Mouse (Mus musculus): ENCODE results near the gene Hikeshi. TPM values are rescaled to one million over a fixed set of nuclear protein-coding genes. Genes with fewer than 3 reads are reported as not detected.

The Hikeshi gene
- polyA plus RNA-seq (2015; fragmentation: Nextera tagmentation; extraction: Ambion mirVana) = 90.0 and 111 TPM in 2 replicates

GRCm38 (mm10) chr7:89940571-89941463 is at the start of gene Hikeshi:
Gene Hikeshi (minus strand): TSS chr7:89941204.
- Histone ChIP-seq H3K4me1 (peaks cover 13% of the 10 kb centered on the region), H3K4me3 (peak within 1 kb of the TSS; percentile 74), H3K27ac (replicated peaks) (peak within 1 kb of the TSS; percentile 79), H3K4me2 (peak within 1 kb of the TSS; percentile 70), H3K27me3 (replicated peaks) (no peaks in the 10 kb centered on the region), H3K36me3 (no peaks in the 10 kb centered on the region), H3K9me3 (no peaks in the 10 kb centered on the region), H3K9ac (peak within 1 kb of the TSS; percentile 88)
- under 1% methylated on average over 45 of the region's 45 CpGs for WGBS
- ATAC-seq (ENCODE audit: extremely low read depth, insufficient number of reproducible peaks, low FRiP score, low TSS enrichment) = peak; percentile 95

DNA sequence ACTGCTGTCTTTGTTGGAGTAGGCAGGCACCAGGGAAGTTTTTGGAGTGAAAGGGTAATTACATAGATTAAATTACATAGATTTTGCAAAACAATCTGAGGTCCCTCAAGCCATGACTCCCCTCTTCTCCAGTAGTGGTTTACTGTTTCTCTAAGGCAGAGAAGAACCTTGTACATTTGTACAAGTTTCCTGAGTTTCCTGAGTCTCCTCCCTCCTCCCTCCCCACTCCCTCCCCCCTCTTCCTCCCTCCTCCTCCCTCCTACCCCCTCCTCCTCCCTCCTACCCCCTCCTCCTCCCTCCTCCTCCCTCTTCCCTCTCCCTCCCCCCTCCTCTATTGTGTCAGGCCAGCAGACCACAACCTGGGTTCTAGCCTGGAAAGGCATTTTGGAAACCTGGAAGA is 43.4 kb upstream of the Hikeshi start:
- Histone ChIP-seq H3K36me3 (no peaks in the 10 kb centered on the region), H3K4me3 (no peak overlapping the region), H3K9me3 (no peaks in the 10 kb centered on the region), H3K27me3 (replicated peaks) (no peaks in the 10 kb centered on the region), H3K4me1 (peaks cover 7% of the 10 kb centered on the region), H3K9ac (no peak overlapping the region), H3K27ac (replicated peaks) (no peak overlapping the region), H3K4me2 (no peak overlapping the region)
- ATAC-seq (ENCODE audit: extremely low read depth, insufficient number of reproducible peaks, low FRiP score, low TSS enrichment) = no peak

- H3K27me3 ChIP-seq (replicated peaks) = no peaks in the 10 kb centered on the region
- ATAC-seq (ENCODE audit: extremely low read depth, insufficient number of reproducible peaks, low FRiP score, low TSS enrichment) = no peak
- peaks cover 15% of the 10 kb centered on the region for H3K4me1 ChIP-seq
- H3K4me3 ChIP-seq = no peak overlapping the region
- no peaks in the 10 kb centered on the region for H3K9me3 ChIP-seq
- H3K4me2 ChIP-seq = no peak overlapping the region
- no peak overlapping the region for H3K27ac ChIP-seq (replicated peaks)
- H3K9ac ChIP-seq = no peak overlapping the region
- 86% methylated on average over 2 of the region's 2 CpGs for WGBS
- no peaks in the 10 kb centered on the region for H3K36me3 ChIP-seq
Measured at GRCm38 (mm10) chr7:89983441-89983840, 42.4 kb upstream of the Hikeshi start.

GRCm38 (mm10) chr7:89981557-89981956 is 40.6 kb upstream of the Hikeshi start:
- ATAC-seq (ENCODE audit: extremely low read depth, insufficient number of reproducible peaks, low FRiP score, low TSS enrichment) = no peak
- peak overlapping the region; percentile 84 for H3K4me2 ChIP-seq

GRCm38 (mm10) chr7:89980485-89981422 is 39.8 kb upstream of the Hikeshi start, which contains the start of gene Eed:
Gene Eed (minus strand): TSS chr7:89980983.
- H3K27ac ChIP-seq (replicated peaks) = peak within 1 kb of the TSS; percentile 99
- peak; percentile 83 for ATAC-seq (ENCODE audit: extremely low read depth, insufficient number of reproducible peaks, low FRiP score, low TSS enrichment)
- no peaks in the 10 kb centered on the region for H3K9me3 ChIP-seq
- peaks cover 20% of the 10 kb centered on the region for H3K4me1 ChIP-seq
- 0% methylated on average over 66 of the region's 87 CpGs for WGBS
- H3K27me3 ChIP-seq (replicated peaks) = no peaks in the 10 kb centered on the region
- peak within 1 kb of the TSS; percentile 93 for H3K9ac ChIP-seq
- H3K4me3 ChIP-seq = peak within 1 kb of the TSS; percentile 81
- H3K4me2 ChIP-seq = peak within 1 kb of the TSS; percentile 84
- peaks cover 13% of the 10 kb centered on the region for H3K36me3 ChIP-seq

More at GRCm38 (mm10) chr7:89981557-89981956, 40.6 kb upstream of the Hikeshi start:
- H3K36me3 ChIP-seq = peaks cover 6% of the 10 kb centered on the region
- H3K27me3 ChIP-seq (replicated peaks) = no peaks in the 10 kb centered on the region
- H3K4me1 ChIP-seq = peaks cover 20% of the 10 kb centered on the region
- H3K9me3 ChIP-seq = no peaks in the 10 kb centered on the region
- H3K4me3 ChIP-seq = peak overlapping the region; percentile 81
- H3K27ac ChIP-seq (replicated peaks) = peak overlapping the region; percentile 99
- H3K9ac ChIP-seq = peak overlapping the region; percentile 93
- WGBS = 13% methylated on average over 10 of the region's 10 CpGs

DNA sequence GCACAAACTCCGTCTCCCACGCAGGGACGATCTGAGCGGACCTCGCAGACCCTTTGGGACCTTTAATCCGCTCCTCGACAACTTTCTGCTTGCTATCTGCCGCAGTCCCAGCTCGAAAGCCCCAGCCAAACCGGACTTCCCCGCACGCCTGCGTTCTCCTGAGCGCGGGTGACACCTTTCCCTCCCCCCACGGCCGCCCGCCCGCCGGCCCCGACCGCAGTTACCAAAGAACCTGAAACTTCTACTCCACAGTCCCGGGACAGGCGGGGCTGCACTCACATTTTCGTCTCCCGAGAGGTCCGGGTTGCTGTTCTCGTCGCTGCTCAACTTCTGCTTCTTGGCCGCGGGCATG is 39.1 kb upstream of the Hikeshi start:
- peak overlapping the region; percentile 84 for H3K4me2 ChIP-seq

DNA sequence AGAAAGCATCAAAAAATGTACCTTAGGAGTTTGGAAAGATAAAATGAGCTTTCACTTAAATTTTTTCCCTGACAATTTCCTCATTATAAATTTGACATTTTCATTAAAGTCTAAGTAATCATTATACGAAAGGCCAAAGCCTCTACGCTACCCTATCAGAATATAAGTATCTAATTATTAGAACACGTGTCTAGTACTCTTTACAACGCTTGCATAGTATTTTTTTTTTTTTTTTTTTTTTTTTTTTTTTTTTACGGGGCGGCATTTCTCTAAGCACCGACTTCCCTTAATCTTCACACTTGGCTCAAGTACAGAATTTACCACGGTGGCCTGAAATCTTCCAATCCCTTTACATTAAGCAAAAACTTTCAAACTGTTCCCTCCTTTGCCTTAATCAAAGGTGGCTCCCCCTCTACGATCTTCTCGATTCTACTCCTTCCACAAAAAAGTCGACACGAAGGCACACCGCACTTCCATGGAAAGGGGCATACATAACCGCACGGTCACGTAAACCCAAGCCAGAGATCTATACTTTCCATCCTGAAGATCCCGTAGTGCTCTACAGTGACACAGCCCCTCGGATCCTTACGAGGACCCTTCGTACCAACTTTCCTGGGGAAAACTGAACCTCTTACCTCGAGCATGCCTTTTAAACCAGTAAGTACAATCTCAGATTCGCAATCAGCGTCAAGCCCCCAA is 38.6 kb upstream of the Hikeshi start:
- Histone ChIP-seq H3K4me2 (peak overlapping the region; percentile 84), H3K27ac (replicated peaks) (peak overlapping the region; percentile 99), H3K27me3 (replicated peaks) (no peaks in the 10 kb centered on the region), H3K4me3 (peak overlapping the region; percentile 81), H3K9me3 (no peaks in the 10 kb centered on the region), H3K4me1 (peaks cover 20% of the 10 kb centered on the region), H3K36me3 (peaks cover 23% of the 10 kb centered on the region), H3K9ac (peak overlapping the region; percentile 93)
- ATAC-seq (ENCODE audit: extremely low read depth, insufficient number of reproducible peaks, low FRiP score, low TSS enrichment) = no peak
- 3% methylated on average over 23 of the region's 23 CpGs for WGBS

More for the DNA sequence above, 39.1 kb upstream of the Hikeshi start:
- Histone ChIP-seq H3K9me3 (no peaks in the 10 kb centered on the region), H3K4me3 (peak overlapping the region; percentile 81), H3K9ac (peak overlapping the region; percentile 93), H3K4me1 (peaks cover 20% of the 10 kb centered on the region), H3K27me3 (replicated peaks) (no peaks in the 10 kb centered on the region), H3K36me3 (peaks cover 19% of the 10 kb centered on the region), H3K27ac (replicated peaks) (peak overlapping the region; percentile 99)
- under 1% methylated on average over 31 of the region's 31 CpGs for WGBS
- ATAC-seq (ENCODE audit: extremely low read depth, insufficient number of reproducible peaks, low FRiP score, low TSS enrichment) = peak; percentile 55

DNA sequence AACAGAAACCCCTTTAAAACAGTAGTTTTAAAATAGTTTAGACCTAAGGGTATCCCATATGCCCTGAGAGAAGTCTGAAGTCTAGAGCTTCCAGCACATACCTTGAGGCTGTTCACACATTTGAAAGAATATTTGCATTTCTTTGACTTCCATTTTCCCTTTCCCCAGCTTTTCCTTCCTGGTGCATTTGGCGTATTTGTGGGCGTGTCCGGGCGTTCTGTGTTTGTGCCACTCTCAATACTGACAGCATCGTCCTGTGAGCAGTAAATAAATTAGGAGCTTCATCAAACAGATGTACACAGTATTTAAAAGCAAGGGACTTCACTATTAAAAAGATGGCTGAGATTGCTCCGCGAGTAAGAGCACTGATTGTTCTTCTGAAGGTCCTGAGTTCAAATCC is 35.8 kb upstream of the Hikeshi start:
- no peaks in the 10 kb centered on the region for H3K9me3 ChIP-seq
- no peak overlapping the region for H3K4me3 ChIP-seq
- H3K4me1 ChIP-seq = peaks cover 16% of the 10 kb centered on the region
- WGBS = 94% methylated on average over 7 of the region's 7 CpGs
- no peak for ATAC-seq (ENCODE audit: extremely low read depth, insufficient number of reproducible peaks, low FRiP score, low TSS enrichment)
- H3K27ac ChIP-seq (replicated peaks) = no peak overlapping the region
- H3K9ac ChIP-seq = no peak overlapping the region
- H3K36me3 ChIP-seq = peaks cover 48% of the 10 kb centered on the region
- no peaks in the 10 kb centered on the region for H3K27me3 ChIP-seq (replicated peaks)
- no peak overlapping the region for H3K4me2 ChIP-seq

DNA sequence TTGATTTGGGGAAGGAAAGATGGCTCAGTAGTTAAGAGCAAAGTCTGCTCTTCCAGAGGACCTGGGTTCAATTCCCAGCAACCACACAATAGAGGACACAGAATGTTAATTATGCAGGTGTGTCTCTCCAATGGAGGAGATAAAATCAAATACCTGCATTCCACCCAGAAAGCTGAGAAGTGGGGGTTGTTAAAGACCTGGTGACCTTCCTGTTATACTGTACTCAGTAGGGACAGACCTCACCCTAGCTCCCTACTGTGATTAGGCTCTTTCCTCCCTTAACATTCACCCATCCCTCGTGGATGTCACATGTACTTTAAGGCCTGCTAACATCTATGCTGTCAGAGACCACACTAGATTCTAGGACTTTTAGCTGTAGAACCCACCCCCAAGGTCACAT is 34.6 kb upstream of the Hikeshi start:
- no peak overlapping the region for H3K4me2 ChIP-seq
- WGBS = 89% methylated on average over 1 of the region's 1 CpGs
- no peak overlapping the region for H3K27ac ChIP-seq (replicated peaks)
- H3K27me3 ChIP-seq (replicated peaks) = no peaks in the 10 kb centered on the region
- peaks cover 13% of the 10 kb centered on the region for H3K4me1 ChIP-seq
- no peak overlapping the region for H3K4me3 ChIP-seq
- ATAC-seq (ENCODE audit: extremely low read depth, insufficient number of reproducible peaks, low FRiP score, low TSS enrichment) = no peak
- peaks cover 57% of the 10 kb centered on the region for H3K36me3 ChIP-seq
- H3K9ac ChIP-seq = no peak overlapping the region
- no peaks in the 10 kb centered on the region for H3K9me3 ChIP-seq

- H3K9me3 ChIP-seq = no peaks in the 10 kb centered on the region
- 79% methylated on average over 2 of the region's 2 CpGs for WGBS
- H3K4me3 ChIP-seq = no peak overlapping the region
- H3K27me3 ChIP-seq (replicated peaks) = no peaks in the 10 kb centered on the region
- no peak for ATAC-seq (ENCODE audit: extremely low read depth, insufficient number of reproducible peaks, low FRiP score, low TSS enrichment)
- H3K9ac ChIP-seq = no peak overlapping the region
- H3K27ac ChIP-seq (replicated peaks) = no peak overlapping the region
- no peaks in the 10 kb centered on the region for H3K4me1 ChIP-seq
- peaks cover 86% of the 10 kb centered on the region for H3K36me3 ChIP-seq
- no peak overlapping the region for H3K4me2 ChIP-seq
Measured at GRCm38 (mm10) chr7:89967235-89967634, 26.2 kb upstream of the Hikeshi start.

GRCm38 (mm10) chr7:89966771-89967170 is 25.8 kb upstream of the Hikeshi start:
- Histone ChIP-seq H3K36me3 (peaks cover 87% of the 10 kb centered on the region), H3K27ac (replicated peaks) (no peak overlapping the region), H3K9ac (no peak overlapping the region), H3K4me1 (no peaks in the 10 kb centered on the region), H3K4me2 (no peak overlapping the region), H3K9me3 (no peaks in the 10 kb centered on the region), H3K27me3 (replicated peaks) (no peaks in the 10 kb centered on the region), H3K4me3 (no peak overlapping the region)
- no peak for ATAC-seq (ENCODE audit: extremely low read depth, insufficient number of reproducible peaks, low FRiP score, low TSS enrichment)
- WGBS = 76% methylated on average over 1 of the region's 1 CpGs
